Mouse (Mus musculus) bone marrow, adult 2 months (tissue): Measurements from ENCODE around the gene Plac8.

Experiments used
- CTCF ChIP-seq: fragments of 200-500 bp; IDR thresholded peaks from 2 replicates; pipeline ENCODE4 v1.5.1; 2011; ENCODE audit warnings: low read length, control low read depth; ENCODE audit not compliant: control insufficient read depth, insufficient read depth
- POLR2A ChIP-seq: fragments of 200-500 bp; IDR thresholded peaks from 2 replicates; pipeline ENCODE4 v1.6.1; 2011; ENCODE audit warnings: low read depth, mild to moderate bottlenecking, control low read depth, low read length, borderline replicate concordance; ENCODE audit not compliant: control insufficient read depth

DNA sequence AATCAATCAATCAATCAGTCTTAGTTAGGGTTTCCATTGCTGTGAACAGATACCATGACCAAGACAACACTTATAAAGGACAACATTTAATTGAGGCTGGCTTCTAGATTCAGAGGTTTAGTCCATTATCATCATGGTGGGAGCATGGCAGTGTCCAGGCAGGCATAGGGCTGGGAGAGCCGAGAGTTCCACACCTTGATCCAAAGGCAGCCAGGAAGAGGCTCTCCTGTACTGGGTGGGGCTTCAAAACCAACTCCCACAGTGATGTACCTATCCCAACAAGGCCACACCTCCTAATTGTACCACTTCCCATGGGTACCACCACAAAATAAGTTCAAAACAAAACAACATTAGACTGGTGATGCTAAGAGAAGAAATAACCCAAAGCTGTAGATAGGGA is 21.9 kb downstream of the Plac8 start:
- TF ChIP-seq POLR2A (no peak), CTCF (no peak)
